Mouse (Mus musculus): ENCODE measurements at regions not wholly inside any gene's neighbourhood (a gene's known extent, or its start where the extent isn't known, plus 50 kb on each side); places are given as distances from the start of the nearest gene placed in this dataset.
A peak's percentile ranks its signal among the peaks of the same experiment; 100 is the strongest.

DNA sequence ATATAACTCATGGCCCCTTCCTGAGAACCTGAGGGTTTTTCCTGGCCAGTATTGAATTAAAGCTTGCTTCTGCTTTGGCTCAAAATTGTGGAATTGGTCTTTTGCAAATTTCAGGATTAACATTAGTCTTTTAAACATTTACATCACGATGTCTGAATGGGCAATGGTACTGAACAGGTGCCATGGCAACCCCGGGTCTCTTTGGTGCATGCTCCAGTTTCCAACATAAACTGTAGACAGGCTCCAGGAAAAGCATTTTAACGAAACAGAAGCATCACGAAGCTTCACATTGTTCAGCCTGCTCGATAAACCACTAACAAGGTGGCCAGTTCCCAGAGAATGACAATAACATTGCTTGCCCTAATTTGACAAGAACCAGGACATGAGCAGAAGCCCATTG is 109.8 kb upstream of the Ccn2 start:
- H3K9me3 ChIP-seq: no peaks in the 10 kb centered on the region
- no peaks in the 10 kb centered on the region for H3K27me3 ChIP-seq (ENCODE audit: insufficient read depth, poor library complexity, severe bottlenecking)
- peaks cover 18% of the 10 kb centered on the region; the same call in 1 of the 2 replicates for H3K4me1 ChIP-seq
- DNase-seq (ENCODE audit: low spot score): no peak
- H3K4me3 ChIP-seq: no peak overlapping the region
- H3K36me3 ChIP-seq: no peaks in the 10 kb centered on the region
- whole genome bisulfite sequencing: 57% methylated on average over 5 of the region's 5 CpGs
- H3K27ac ChIP-seq: no peak overlapping the region

DNA sequence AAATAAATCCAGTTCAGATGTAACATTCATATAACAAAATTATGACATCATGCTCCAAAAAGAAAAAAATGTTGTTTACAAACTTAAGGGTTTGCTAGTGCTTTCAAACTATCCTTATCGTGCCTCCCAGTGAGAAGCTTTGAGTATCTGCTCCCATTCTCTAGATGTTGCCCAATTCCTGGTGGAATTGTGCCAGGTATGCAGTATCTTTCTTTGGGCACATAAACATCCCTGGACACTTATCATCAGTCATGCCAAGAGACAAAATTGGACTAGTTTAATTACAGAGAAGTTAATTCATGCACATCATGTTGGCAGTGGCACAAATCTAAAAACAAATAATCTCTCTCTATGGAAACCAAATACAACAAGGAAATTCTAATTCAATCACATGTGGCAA is 109.0 kb upstream of the Ccn2 start:
- no peaks in the 10 kb centered on the region for H3K36me3 ChIP-seq
- peaks cover 18% of the 10 kb centered on the region; the same call in 1 of the 2 replicates for H3K4me1 ChIP-seq
- H3K27ac ChIP-seq: no peak overlapping the region
- H3K27me3 ChIP-seq (ENCODE audit: insufficient read depth, poor library complexity, severe bottlenecking): no peaks in the 10 kb centered on the region
- H3K9me3 ChIP-seq: no peaks in the 10 kb centered on the region
- no peak for DNase-seq (ENCODE audit: low spot score)
- no peak overlapping the region for H3K4me3 ChIP-seq
- WGBS: 63% methylated on average over 1 of the region's 1 CpGs

DNA sequence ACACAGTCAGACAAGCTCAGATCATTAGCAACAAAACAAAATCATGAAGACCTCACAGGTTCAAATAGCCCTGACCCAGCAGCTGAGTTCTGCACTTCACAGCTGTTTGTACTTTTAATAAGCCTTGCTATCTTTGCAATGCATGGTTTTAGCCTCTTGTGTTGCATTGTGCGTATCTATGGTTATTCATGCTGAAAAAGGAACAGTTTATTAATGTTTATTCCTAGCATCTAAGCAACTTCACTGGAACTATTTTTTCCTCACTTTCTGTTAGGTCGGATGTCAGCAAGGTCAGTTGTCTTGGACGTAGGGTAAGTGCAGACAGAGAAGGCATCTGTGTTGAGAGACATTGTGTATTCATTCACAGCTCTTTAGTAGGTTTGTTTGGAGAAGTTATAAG is 107.3 kb upstream of the Ccn2 start:
- H3K9me3 ChIP-seq: no peaks in the 10 kb centered on the region
- no peak overlapping the region for H3K27ac ChIP-seq
- H3K36me3 ChIP-seq: no peaks in the 10 kb centered on the region
- no peaks in the 10 kb centered on the region for H3K27me3 ChIP-seq (ENCODE audit: insufficient read depth, poor library complexity, severe bottlenecking)
- H3K4me1 ChIP-seq: peaks cover 19% of the 10 kb centered on the region; the same call in 1 of the 2 replicates
- DNase-seq (ENCODE audit: low spot score): no peak
- no peak overlapping the region for H3K4me3 ChIP-seq
- WGBS: 66% methylated on average over 3 of the region's 3 CpGs

DNA sequence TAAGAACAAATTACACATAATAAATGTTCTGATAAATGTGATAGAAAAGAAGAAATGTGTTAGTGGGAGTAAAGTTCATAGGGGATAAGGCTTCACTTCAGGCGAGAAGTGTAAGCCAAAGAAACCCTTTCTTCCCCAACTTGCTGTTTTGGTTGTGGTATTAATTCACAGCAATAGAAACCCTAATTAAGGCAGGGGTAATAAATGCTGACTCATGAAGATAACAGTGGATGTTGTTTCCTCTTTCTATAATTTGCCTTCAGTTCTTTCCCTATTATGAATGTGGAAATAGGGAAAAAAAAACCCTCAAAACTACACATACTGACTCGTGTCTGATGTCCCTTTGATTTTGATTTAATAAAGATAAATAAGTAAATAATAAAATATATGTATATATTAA is 104.8 kb upstream of the Ccn2 start:
- no peak overlapping the region for H3K4me3 ChIP-seq
- 70% methylated on average over 2 of the region's 2 CpGs for WGBS

DNA sequence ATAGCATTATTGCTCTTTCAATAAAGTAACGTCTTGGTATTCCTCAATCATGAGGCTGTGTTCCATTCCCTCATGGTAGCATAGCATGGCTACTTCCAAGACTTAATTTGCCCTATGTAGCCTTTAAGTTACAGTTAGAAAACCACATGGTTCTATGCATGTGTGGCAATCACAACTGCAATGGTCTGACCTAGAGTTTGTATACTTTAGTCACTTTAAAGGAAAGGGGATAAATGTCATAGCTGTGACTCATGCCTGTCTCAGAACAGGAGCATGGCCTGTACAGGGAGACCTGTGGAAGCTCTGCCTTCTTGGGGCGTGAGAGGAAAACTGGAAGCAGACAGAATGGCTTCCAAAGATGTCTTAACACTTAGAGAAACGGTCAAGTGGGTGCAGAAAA is 103.4 kb upstream of the Ccn2 start:
- Histone ChIP-seq H3K27ac (no peak overlapping the region), H3K27me3 (ENCODE audit: insufficient read depth, poor library complexity, severe bottlenecking) (no peaks in the 10 kb centered on the region), H3K4me3 (no peak overlapping the region), H3K4me1 (peaks cover 18% of the 10 kb centered on the region), H3K9me3 (no peaks in the 10 kb centered on the region), H3K36me3 (no peaks in the 10 kb centered on the region)
- WGBS: 76% methylated on average over 3 of the region's 3 CpGs
- no peak for DNase-seq (ENCODE audit: low spot score)

More for the DNA sequence above, 104.8 kb upstream of the Ccn2 start:
- DNase-seq (ENCODE audit: low spot score): no peak
- no peaks in the 10 kb centered on the region for H3K36me3 ChIP-seq
- H3K4me1 ChIP-seq: peaks cover 20% of the 10 kb centered on the region
- no peaks in the 10 kb centered on the region for H3K27me3 ChIP-seq (ENCODE audit: insufficient read depth, poor library complexity, severe bottlenecking)
- H3K27ac ChIP-seq: no peak overlapping the region
- no peaks in the 10 kb centered on the region for H3K9me3 ChIP-seq

DNA sequence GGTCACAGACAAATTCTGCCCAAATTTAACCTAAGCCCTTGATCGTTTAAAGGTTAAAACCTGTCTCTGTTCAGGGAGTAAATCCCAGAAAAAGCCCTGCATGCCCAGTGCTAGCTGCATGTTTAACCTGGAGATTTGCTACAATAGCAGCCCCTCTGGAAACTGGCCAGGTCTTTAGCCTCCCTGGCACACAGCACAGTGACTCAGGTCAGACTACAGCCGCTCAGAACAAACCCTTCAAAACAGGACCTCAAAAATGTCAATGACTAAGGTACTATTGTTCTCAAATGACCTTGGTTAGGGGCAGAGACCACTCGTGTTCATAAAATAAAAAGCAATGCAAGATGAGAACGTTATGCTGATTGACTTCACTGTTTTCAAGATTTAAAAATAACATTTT is 101.8 kb upstream of the Ccn2 start:
- Histone ChIP-seq H3K4me3 (no peak overlapping the region), H3K36me3 (no peaks in the 10 kb centered on the region), H3K9me3 (no peaks in the 10 kb centered on the region), H3K4me1 (peaks cover 18% of the 10 kb centered on the region), H3K27me3 (ENCODE audit: insufficient read depth, poor library complexity, severe bottlenecking) (no peaks in the 10 kb centered on the region), H3K27ac (peak overlapping the region; percentile 80)
- no peak for DNase-seq (ENCODE audit: low spot score)
- 44% methylated on average over 4 of the region's 4 CpGs for WGBS

DNA sequence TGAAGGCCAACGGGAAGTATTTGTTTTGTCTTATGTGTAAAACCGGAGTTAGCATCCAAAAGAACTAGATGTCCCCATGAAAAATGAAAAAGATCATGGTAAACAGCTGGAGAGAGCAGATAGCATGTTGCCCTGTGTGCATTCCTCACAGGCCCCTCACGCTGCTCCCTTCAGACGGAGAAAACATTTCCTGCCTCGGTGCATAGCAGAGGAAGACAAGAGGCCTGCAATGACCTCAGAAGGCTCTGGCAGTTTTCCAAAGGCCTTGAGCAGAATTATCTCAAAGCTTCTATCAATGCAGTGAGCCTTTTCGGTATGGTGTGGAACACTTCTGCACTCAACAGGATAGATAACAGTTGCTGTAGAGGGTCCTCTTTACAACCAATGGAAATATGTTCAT is 101.3 kb upstream of the Ccn2 start:
- peak; percentile 85 for DNase-seq (ENCODE audit: low spot score)
- Histone ChIP-seq H3K27ac (peak overlapping the region; percentile 80; the same call in 1 of the 2 replicates), H3K4me1 (peaks cover 18% of the 10 kb centered on the region), H3K9me3 (no peaks in the 10 kb centered on the region), H3K36me3 (no peaks in the 10 kb centered on the region), H3K27me3 (ENCODE audit: insufficient read depth, poor library complexity, severe bottlenecking) (no peaks in the 10 kb centered on the region), H3K4me3 (no peak overlapping the region)
- 26% methylated on average over 6 of the region's 6 CpGs for WGBS

DNA sequence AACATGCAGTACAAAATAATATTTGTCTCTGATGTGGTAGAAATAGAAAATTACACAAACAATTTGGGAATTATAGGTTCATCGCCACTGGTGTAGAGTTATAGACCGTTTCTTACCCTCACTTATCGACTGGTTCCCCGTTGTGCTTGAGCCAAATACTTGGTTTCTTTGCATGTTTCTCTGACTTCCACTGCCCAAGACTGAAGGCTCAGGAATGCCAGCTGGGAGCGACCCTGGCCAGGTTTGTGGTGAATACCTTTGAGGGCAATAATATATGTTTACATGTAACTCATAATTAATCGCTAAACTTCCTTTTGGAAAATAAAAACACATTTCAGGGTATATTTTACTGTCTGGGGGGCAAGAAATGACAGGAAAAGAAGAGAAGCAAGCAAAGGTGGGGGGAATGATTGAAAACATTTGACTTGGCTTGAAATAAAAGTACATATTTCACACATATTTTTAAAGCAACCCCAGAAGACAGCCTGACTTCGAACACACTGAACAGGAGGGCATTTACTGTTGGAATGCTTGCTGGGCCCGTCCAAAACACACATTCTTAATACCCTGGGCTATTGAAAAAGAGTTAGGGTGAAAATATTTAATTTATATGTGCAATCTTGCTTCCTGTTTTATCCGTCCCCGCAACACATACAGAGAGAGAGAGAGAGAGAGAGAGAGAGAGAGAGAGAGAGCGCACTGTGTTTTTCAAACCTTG is 75.3 kb upstream of the Ccn2 start:
- Histone ChIP-seq H3K9me3 (no peaks in the 10 kb centered on the region), H3K27me3 (ENCODE audit: insufficient read depth, poor library complexity, severe bottlenecking) (no peaks in the 10 kb centered on the region), H3K4me3 (no peak overlapping the region), H3K4me1 (no peaks in the 10 kb centered on the region), H3K27ac (no peak overlapping the region), H3K36me3 (no peaks in the 10 kb centered on the region)
- 86% methylated on average over 11 of the region's 11 CpGs for WGBS
- DNase-seq (ENCODE audit: low spot score): no peak

DNA sequence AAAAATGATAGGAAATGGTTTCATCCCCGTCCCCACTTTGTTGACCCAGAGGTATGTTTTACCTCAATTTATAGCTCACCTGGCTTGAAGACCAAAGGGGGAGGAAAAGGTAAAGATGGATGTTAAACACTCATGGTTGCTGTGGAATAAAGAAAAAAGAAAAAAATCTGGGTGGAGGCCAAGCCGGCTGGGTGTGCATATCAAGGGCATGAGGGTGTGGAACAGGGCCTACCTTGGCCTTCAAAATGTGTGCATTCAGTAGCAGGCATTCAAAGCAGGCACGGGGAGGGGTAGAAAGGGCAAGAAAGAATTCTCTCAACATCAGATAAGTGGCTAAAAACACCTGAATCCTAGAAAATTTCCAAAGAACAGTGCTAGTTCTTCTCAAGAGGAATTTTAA is 74.7 kb upstream of the Ccn2 start:
- no peak for DNase-seq (ENCODE audit: low spot score)
- Histone ChIP-seq H3K4me3 (no peak overlapping the region), H3K4me1 (no peaks in the 10 kb centered on the region), H3K27me3 (ENCODE audit: insufficient read depth, poor library complexity, severe bottlenecking) (no peaks in the 10 kb centered on the region), H3K36me3 (no peaks in the 10 kb centered on the region), H3K27ac (no peak overlapping the region), H3K9me3 (no peaks in the 10 kb centered on the region)
- 74% methylated on average over 3 of the region's 3 CpGs for WGBS

DNA sequence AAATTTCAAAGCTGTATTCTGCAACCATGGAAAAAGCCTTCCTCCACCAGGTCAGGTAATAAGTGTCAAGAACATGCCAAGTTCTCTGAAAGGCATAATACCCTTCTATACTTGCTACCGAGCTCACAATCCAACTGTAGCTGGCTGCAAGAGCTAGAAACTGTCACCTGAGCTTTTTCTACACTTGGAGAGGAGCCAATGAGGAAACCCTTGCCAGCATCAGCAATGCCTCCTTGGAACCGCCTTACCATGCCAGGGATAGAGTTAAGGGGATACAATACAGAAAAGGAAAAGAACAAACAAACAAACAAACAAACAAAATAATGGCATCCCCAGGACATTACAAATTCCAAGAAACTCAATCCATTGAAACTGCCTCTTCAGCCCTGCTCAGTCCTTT is 62.5 kb upstream of the Ccn2 start:
- H3K4me1 ChIP-seq: no peaks in the 10 kb centered on the region
- DNase-seq (ENCODE audit: low spot score): no peak
- no peak overlapping the region for H3K27ac ChIP-seq
- H3K36me3 ChIP-seq: no peaks in the 10 kb centered on the region
- no peaks in the 10 kb centered on the region for H3K27me3 ChIP-seq (ENCODE audit: insufficient read depth, poor library complexity, severe bottlenecking)
- no peaks in the 10 kb centered on the region for H3K9me3 ChIP-seq
- WGBS: 84% methylated on average over 2 of the region's 2 CpGs
- H3K4me3 ChIP-seq: no peak overlapping the region

DNA sequence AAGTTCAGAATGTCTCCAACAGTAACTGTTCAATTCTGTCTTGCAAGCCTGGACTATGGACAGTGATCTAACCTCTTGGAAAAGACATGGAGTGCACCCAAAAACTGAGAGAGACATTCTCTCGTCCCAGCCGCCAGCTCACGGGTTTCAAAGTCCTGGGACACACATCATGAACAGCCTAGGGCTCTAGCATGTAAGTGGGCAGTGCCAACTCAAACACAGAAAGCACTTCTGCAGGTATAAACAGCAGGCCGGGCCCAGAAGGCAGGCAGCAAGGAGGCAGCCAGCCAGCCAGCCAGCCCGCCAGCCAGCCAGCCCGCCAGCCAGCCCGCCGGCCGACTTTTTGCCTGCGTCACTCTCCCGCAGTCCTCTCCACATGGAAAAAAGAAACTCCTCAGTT is 60.3 kb upstream of the Ccn2 start:
- Histone ChIP-seq H3K36me3 (no peaks in the 10 kb centered on the region), H3K4me1 (no peaks in the 10 kb centered on the region), H3K27me3 (ENCODE audit: insufficient read depth, poor library complexity, severe bottlenecking) (no peaks in the 10 kb centered on the region), H3K27ac (no peak overlapping the region), H3K4me3 (no peak overlapping the region), H3K9me3 (no peaks in the 10 kb centered on the region)
- 83% methylated on average over 11 of the region's 11 CpGs for WGBS
- DNase-seq (ENCODE audit: low spot score): no peak

DNA sequence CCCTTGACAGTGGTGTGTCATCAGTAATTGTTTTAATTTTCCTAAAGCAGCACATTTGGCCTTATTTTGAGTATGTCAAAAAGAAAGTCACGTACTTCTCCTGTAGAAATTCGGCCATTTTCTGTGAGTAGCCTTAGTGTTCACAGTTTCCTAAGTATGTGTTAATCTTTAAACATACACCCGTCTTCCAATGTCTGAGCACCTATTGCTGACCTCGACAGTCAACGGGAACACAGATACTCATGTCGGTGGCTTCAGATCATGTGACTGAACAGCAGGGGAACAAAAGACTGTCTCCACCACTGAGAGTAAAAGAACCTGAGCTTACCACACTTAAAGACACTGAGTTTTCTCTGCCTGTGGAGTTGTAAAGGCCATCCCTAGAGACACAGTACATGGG is 59.8 kb upstream of the Ccn2 start:
- Histone ChIP-seq H3K9me3 (no peaks in the 10 kb centered on the region), H3K4me1 (no peaks in the 10 kb centered on the region), H3K4me3 (no peak overlapping the region), H3K27me3 (ENCODE audit: insufficient read depth, poor library complexity, severe bottlenecking) (no peaks in the 10 kb centered on the region), H3K36me3 (no peaks in the 10 kb centered on the region), H3K27ac (no peak overlapping the region)
- DNase-seq (ENCODE audit: low spot score): no peak
- 84% methylated on average over 6 of the region's 6 CpGs for WGBS

DNA sequence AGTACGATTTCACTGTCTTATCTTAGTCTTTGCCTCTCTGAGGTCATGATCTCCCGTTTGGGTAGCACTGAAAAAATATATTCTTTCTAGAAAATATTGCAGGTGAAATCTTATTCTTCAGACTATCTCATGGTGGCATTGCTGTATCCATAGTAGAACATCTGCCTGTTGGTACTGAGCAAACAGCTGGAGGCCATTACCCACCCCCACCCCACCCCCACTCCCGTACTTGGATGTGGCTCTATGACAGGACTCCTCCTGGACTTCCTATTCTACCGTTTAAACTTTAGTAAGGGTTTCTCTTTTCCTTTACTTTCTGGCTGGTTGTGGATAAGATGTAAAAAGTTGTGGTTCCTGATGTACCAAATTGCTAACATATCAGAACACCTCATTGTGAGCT is 53.3 kb upstream of the Ccn2 start:
- no peaks in the 10 kb centered on the region for H3K36me3 ChIP-seq
- DNase-seq (ENCODE audit: low spot score): no peak
- WGBS: 71% methylated on average over 4 of the region's 4 CpGs
- H3K4me3 ChIP-seq: no peak overlapping the region
- H3K4me1 ChIP-seq: no peaks in the 10 kb centered on the region
- no peak overlapping the region for H3K27ac ChIP-seq
- no peaks in the 10 kb centered on the region for H3K27me3 ChIP-seq (ENCODE audit: insufficient read depth, poor library complexity, severe bottlenecking)
- no peaks in the 10 kb centered on the region for H3K9me3 ChIP-seq

Data from heart, embryonic 10.5 days (tissue).